Mouse (Mus musculus) liver, embryonic 11.5 days (tissue): ENCODE data around the gene Dync1i1. TPM values are rescaled to one million over a fixed set of nuclear protein-coding genes. Genes with fewer than 3 reads are reported as not detected.
A peak's percentile ranks its signal among the peaks of the same experiment; 100 is the strongest.

Source experiments
- ATAC-seq: fragments of 200-750 bp; cut with Nextera tagmentation; replicated peaks from 2 replicates; pipeline ENCODE4 v1.8.0; 2017; ENCODE audit warnings: moderate number of reproducible peaks, mild to moderate bottlenecking, moderate TSS enrichment, moderate library complexity; ENCODE audit not compliant: low FRiP score
- DNase-seq: peaks from one replicate; pipeline ENCODE4 v3.0.0-alpha.2; 2017; ENCODE audit warnings: low spot score
- H3K27ac ChIP-seq: fragments of 300-500 bp; sonication (generic); 2 replicates; pipeline ENCODE4 v1.5.1; 2014; ENCODE audit warnings: mild to moderate bottlenecking, low read depth, low read length, control low read depth
- H3K27me3 ChIP-seq: fragments of 300-500 bp; sonication (generic); replicated peaks from 2 replicates; pipeline ENCODE4 v1.6.1; 2014; ENCODE audit warnings: low read length, mixed read lengths; ENCODE audit not compliant: control insufficient read depth, insufficient read depth
- H3K36me3 ChIP-seq: fragments of 300-500 bp; sonication (generic); 2 replicates; pipeline ENCODE4 v1.6.1; 2014; ENCODE audit warnings: mild to moderate bottlenecking, low read length, moderate library complexity, mixed read lengths; ENCODE audit not compliant: control insufficient read depth, insufficient read depth
- H3K4me1 ChIP-seq: fragments of 300-500 bp; sonication (generic); replicated peaks from 2 replicates; pipeline ENCODE4 v1.6.1; 2014; ENCODE audit warnings: low read length, mixed read lengths; ENCODE audit not compliant: control insufficient read depth, insufficient read depth
- H3K4me2 ChIP-seq: fragments of 300-500 bp; sonication (generic); 2 replicates; pipeline ENCODE4 v1.6.1; 2014; ENCODE audit warnings: mild to moderate bottlenecking, control low read depth, moderate library complexity
- H3K4me3 ChIP-seq: fragments of 300-500 bp; sonication (generic); 2 replicates; pipeline ENCODE4 v1.5.1; 2014; ENCODE audit warnings: low read depth, low read length, control low read depth
- H3K9ac ChIP-seq: fragments of 300-500 bp; sonication (generic); 2 replicates; pipeline ENCODE4 v1.6.1; 2014; ENCODE audit warnings: low read depth, low read length, control low read depth
- H3K9me3 ChIP-seq: fragments of 300-500 bp; sonication (generic); 2 replicates; pipeline ENCODE4 v1.6.1; 2016; ENCODE audit warnings: low read length, inconsistent platforms, mixed read lengths; ENCODE audit not compliant: control insufficient read depth
- WGBS: fragments of 180-500 bp; shearing (Covaris S2); extraction: QIAGEN DNeasy Blood & Tissue Kit; methylation state at CpG from one replicate; pipeline ENCODE4 v1.1.7; 2014; 5-methylcytosine and 5-hydroxymethylcytosine counted together
- polyA plus RNA-seq: library from polyadenylated mRNA; unstranded; fragments of >200 nt; fragmentation: Nextera tagmentation; extraction: Ambion mirVana; gene quantifications from 2 replicates; pipeline ENCODE4 v1.2.1, GENCODE M21; 2014

Gene Dync1i1
- polyA plus RNA-seq, 1 experiment from 2014 or later = 0.84 TPM

GRCm38 (mm10) chr6:5723986-5724385 is 1.5 kb upstream of the Dync1i1 start:
- 0 out of 2 replicates have a peak, but pooled peaks cover 3% of the 10 kb centered on the region for H3K4me1 ChIP-seq
- H3K9me3 ChIP-seq = no peaks in the 10 kb centered on the region
- WGBS = 64% methylated on average over 1 of the region's 1 CpGs
- H3K36me3 ChIP-seq = no peaks in the 10 kb centered on the region
- no peak for ATAC-seq
- H3K4me2 ChIP-seq = no peak overlapping the region
- H3K27ac ChIP-seq = no peak overlapping the region
- H3K4me3 ChIP-seq = no peak overlapping the region
- H3K9ac ChIP-seq = no peak overlapping the region
- no peak for DNase-seq
- H3K27me3 ChIP-seq = peaks cover 7% of the 10 kb centered on the region

GRCm38 (mm10) chr6:5726237-5726670 is 815 bp downstream of the Dync1i1 start:
- no peak for ATAC-seq
- H3K4me1 ChIP-seq = 0 out of 2 replicates have a peak, but pooled peaks cover 3% of the 10 kb centered on the region
- H3K9me3 ChIP-seq = no peaks in the 10 kb centered on the region
- H3K27ac ChIP-seq = no peak overlapping the region
- H3K4me3 ChIP-seq = peak overlapping the region; percentile 40
- H3K36me3 ChIP-seq = no peaks in the 10 kb centered on the region
- no peak for DNase-seq
- H3K9ac ChIP-seq = no peak overlapping the region
- H3K4me2 ChIP-seq = peak overlapping the region; percentile 74
- peaks cover 7% of the 10 kb centered on the region for H3K27me3 ChIP-seq
- WGBS = 5% methylated on average over 10 of the region's 10 CpGs

GRCm38 (mm10) chr6:5733217-5733616 is 7.8 kb downstream of the Dync1i1 start:
- no peak overlapping the region for H3K4me2 ChIP-seq
- H3K9ac ChIP-seq = no peak overlapping the region
- no peaks in the 10 kb centered on the region for H3K9me3 ChIP-seq
- H3K27me3 ChIP-seq = no peaks in the 10 kb centered on the region
- no peak for ATAC-seq
- H3K4me1 ChIP-seq = no peaks in the 10 kb centered on the region
- WGBS = 82% methylated on average over 3 of the region's 3 CpGs
- no peak overlapping the region for H3K4me3 ChIP-seq
- no peak for DNase-seq
- H3K27ac ChIP-seq = no peak overlapping the region
- no peaks in the 10 kb centered on the region for H3K36me3 ChIP-seq

GRCm38 (mm10) chr6:5734398-5734797 is 9.0 kb downstream of the Dync1i1 start:
- Histone ChIP-seq H3K36me3 (no peaks in the 10 kb centered on the region), H3K4me1 (no peaks in the 10 kb centered on the region), H3K9ac (no peak overlapping the region), H3K27me3 (no peaks in the 10 kb centered on the region), H3K9me3 (no peaks in the 10 kb centered on the region), H3K27ac (no peak overlapping the region), H3K4me3 (no peak overlapping the region), H3K4me2 (no peak overlapping the region)
- ATAC-seq (no peak), DNase-seq (no peak)

- no peak overlapping the region for H3K27ac ChIP-seq
- H3K4me2 ChIP-seq = no peak overlapping the region
- H3K4me3 ChIP-seq = no peak overlapping the region
- 87% methylated on average over 1 of the region's 1 CpGs for WGBS
- H3K9ac ChIP-seq = no peak overlapping the region
- DNase-seq (no peak), ATAC-seq (no peak)
- no peaks in the 10 kb centered on the region for H3K9me3 ChIP-seq
- H3K4me1 ChIP-seq = no peaks in the 10 kb centered on the region
- H3K27me3 ChIP-seq = no peaks in the 10 kb centered on the region
- no peaks in the 10 kb centered on the region for H3K36me3 ChIP-seq
Observed at GRCm38 (mm10) chr6:5734862-5735261, 9.4 kb downstream of the Dync1i1 start.

GRCm38 (mm10) chr6:5739711-5740110 is 14.3 kb downstream of the Dync1i1 start:
- no peak for ATAC-seq
- H3K4me2 ChIP-seq = no peak overlapping the region
- H3K4me1 ChIP-seq = no peaks in the 10 kb centered on the region
- no peak overlapping the region for H3K27ac ChIP-seq
- H3K4me3 ChIP-seq = no peak overlapping the region
- DNase-seq = no peak
- H3K27me3 ChIP-seq = no peaks in the 10 kb centered on the region
- no peaks in the 10 kb centered on the region for H3K36me3 ChIP-seq
- 80% methylated on average over 7 of the region's 7 CpGs for WGBS
- no peak overlapping the region for H3K9ac ChIP-seq
- H3K9me3 ChIP-seq = no peaks in the 10 kb centered on the region

GRCm38 (mm10) chr6:5741395-5742032 is 16.1 kb downstream of the Dync1i1 start:
- Histone ChIP-seq H3K9me3 (no peaks in the 10 kb centered on the region), H3K36me3 (no peaks in the 10 kb centered on the region), H3K27me3 (no peaks in the 10 kb centered on the region), H3K27ac (no peak overlapping the region), H3K9ac (no peak overlapping the region), H3K4me3 (no peak overlapping the region), H3K4me1 (no peaks in the 10 kb centered on the region), H3K4me2 (no peak overlapping the region)
- DNase-seq (no peak), ATAC-seq (no peak)
- WGBS = 89% methylated on average over 6 of the region's 6 CpGs

GRCm38 (mm10) chr6:5750079-5750711 is 24.8 kb downstream of the Dync1i1 start:
- ATAC-seq (no peak), DNase-seq (no peak)
- H3K9me3 ChIP-seq = no peaks in the 10 kb centered on the region
- no peak overlapping the region for H3K27ac ChIP-seq
- H3K4me2 ChIP-seq = no peak overlapping the region
- no peaks in the 10 kb centered on the region for H3K36me3 ChIP-seq
- H3K27me3 ChIP-seq = no peaks in the 10 kb centered on the region
- WGBS = 74% methylated on average over 6 of the region's 6 CpGs
- H3K9ac ChIP-seq = no peak overlapping the region
- no peak overlapping the region for H3K4me3 ChIP-seq
- no peaks in the 10 kb centered on the region for H3K4me1 ChIP-seq

- no peak overlapping the region for H3K4me3 ChIP-seq
- H3K4me1 ChIP-seq = no peaks in the 10 kb centered on the region
- no peaks in the 10 kb centered on the region for H3K36me3 ChIP-seq
- DNase-seq (no peak), ATAC-seq (no peak)
- H3K9me3 ChIP-seq = no peaks in the 10 kb centered on the region
- H3K4me2 ChIP-seq = no peak overlapping the region
- no peak overlapping the region for H3K27ac ChIP-seq
- WGBS = 83% methylated on average over 16 of the region's 16 CpGs
- no peak overlapping the region for H3K9ac ChIP-seq
- no peaks in the 10 kb centered on the region for H3K27me3 ChIP-seq
Observed at GRCm38 (mm10) chr6:5752128-5752527, 26.7 kb downstream of the Dync1i1 start.
